Mouse (Mus musculus) limb, embryonic 12.5 days (tissue): Measurements from ENCODE around the gene B020004J07Rik. TPM values are rescaled to one million over a fixed set of nuclear protein-coding genes. Genes with fewer than 3 reads are reported as not detected.
"Not testable (repeated sequence)": the region's sequence is repeated elsewhere in the genome, so short reads cannot be mapped to it uniquely, and the experiment has no call there.

Experiments
- ATAC-seq: fragments of 200-750 bp; cut with Nextera tagmentation; 2 replicates; pipeline ENCODE4 v1.8.0; 2017; ENCODE audit warnings: low read depth, moderate TSS enrichment; ENCODE audit not compliant: insufficient number of reproducible peaks, insufficient read depth, low FRiP score, low TSS enrichment
- H3K27ac ChIP-seq: fragments of 300-500 bp; sonication (generic); 2 replicates; pipeline ENCODE4 v1.5.1; 2016; ENCODE audit warnings: mild to moderate bottlenecking, moderate library complexity
- H3K27me3 ChIP-seq: fragments of 300-500 bp; sonication (generic); 2 replicates; pipeline ENCODE4 v1.6.1; 2016; ENCODE audit warnings: mild to moderate bottlenecking, moderate library complexity
- H3K36me3 ChIP-seq: fragments of 300-500 bp; sonication (generic); 2 replicates; pipeline ENCODE4 v1.6.1; 2016; ENCODE audit warnings: mild to moderate bottlenecking, moderate library complexity
- H3K4me1 ChIP-seq: fragments of 300-500 bp; sonication (generic); replicated peaks from 2 replicates; pipeline ENCODE4 v1.6.1; 2016
- H3K4me2 ChIP-seq: fragments of 300-500 bp; sonication (generic); 2 replicates; pipeline ENCODE4 v1.6.1; 2016; ENCODE audit warnings: mild to moderate bottlenecking, moderate library complexity
- H3K4me3 ChIP-seq: fragments of 300-500 bp; sonication (generic); replicated peaks from 2 replicates; pipeline ENCODE4 v1.5.1; 2016; ENCODE audit warnings: mild to moderate bottlenecking
- H3K9ac ChIP-seq: fragments of 300-500 bp; sonication (generic); replicated peaks from 2 replicates; pipeline ENCODE4 v1.6.1; 2016; ENCODE audit warnings: mild to moderate bottlenecking, moderate library complexity
- H3K9me3 ChIP-seq: fragments of 300-500 bp; sonication (generic); 2 replicates; pipeline ENCODE4 v1.6.1; 2016; ENCODE audit warnings: mild to moderate bottlenecking, moderate library complexity
- WGBS: fragments of 180-500 bp; shearing (Covaris S2); methylation state at CpG from one replicate; pipeline ENCODE4 v1.1.7; 2016; 5-methylcytosine and 5-hydroxymethylcytosine counted together
- polyA plus RNA-seq: library from polyadenylated mRNA; unstranded; fragments of >200 nt; fragmentation: Nextera tagmentation; extraction: Ambion mirVana; gene quantifications from 2 replicates; pipeline ENCODE4 v1.2.1, GENCODE M21; 2016

The B020004J07Rik gene
- not detected in 2 replicates for polyA plus RNA-seq

GRCm38 (mm10) chr4:101843923-101844322 lies at the start of gene B020004J07Rik:
B020004J07Rik (minus strand) TSS chr4:101844023.
- H3K36me3 ChIP-seq, H3K9me3 ChIP-seq, H3K27me3 ChIP-seq, H3K9ac ChIP-seq, H3K4me2 ChIP-seq, ATAC-seq, H3K4me1 ChIP-seq, H3K27ac ChIP-seq, H3K4me3 ChIP-seq: not testable (repeated sequence)
- 87% methylated on average over 4 of the region's 4 CpGs for WGBS

- no peaks in the 10 kb centered on the region; the same call in 1 of the 2 replicates for H3K9me3 ChIP-seq
Observed at GRCm38 (mm10) chr4:101889377-101889776, 45.6 kb upstream of the B020004J07Rik start.

GRCm38 (mm10) chr4:101883641-101884040 lies 39.8 kb upstream of the B020004J07Rik start:
- Histone ChIP-seq H3K4me2 (no peak overlapping the region), H3K27me3 (no peaks in the 10 kb centered on the region), H3K27ac (no peak overlapping the region), H3K9ac (no peak overlapping the region), H3K9me3 (no peaks in the 10 kb centered on the region; the same call in 1 of the 2 replicates), H3K36me3 (no peaks in the 10 kb centered on the region), H3K4me1 (no peaks in the 10 kb centered on the region), H3K4me3 (no peak overlapping the region)
- ATAC-seq = no peak
- WGBS = 32% methylated on average over 3 of the region's 3 CpGs

More at GRCm38 (mm10) chr4:101889377-101889776, 45.6 kb upstream of the B020004J07Rik start:
- Histone ChIP-seq H3K4me2 (no peak overlapping the region), H3K4me3 (no peak overlapping the region), H3K36me3 (no peaks in the 10 kb centered on the region), H3K27ac (no peak overlapping the region), H3K9ac (no peak overlapping the region), H3K27me3 (no peaks in the 10 kb centered on the region), H3K4me1 (no peaks in the 10 kb centered on the region)
- no peak for ATAC-seq

- H3K36me3 ChIP-seq, ATAC-seq, H3K27me3 ChIP-seq, H3K9ac ChIP-seq, H3K9me3 ChIP-seq, H3K4me2 ChIP-seq, H3K27ac ChIP-seq, H3K4me3 ChIP-seq, H3K4me1 ChIP-seq: not testable (repeated sequence)
- WGBS = 83% methylated on average over 15 of the region's 15 CpGs
Observed at GRCm38 (mm10) chr4:101875687-101876086, 31.9 kb upstream of the B020004J07Rik start.

GRCm38 (mm10) chr4:101872031-101872430 lies 28.2 kb upstream of the B020004J07Rik start:
- not testable (repeated sequence) for ATAC-seq, H3K4me3 ChIP-seq, H3K27me3 ChIP-seq, H3K4me2 ChIP-seq, H3K4me1 ChIP-seq, H3K9ac ChIP-seq, H3K27ac ChIP-seq, H3K9me3 ChIP-seq, H3K36me3 ChIP-seq
- 73% methylated on average over 2 of the region's 2 CpGs for WGBS

GRCm38 (mm10) chr4:101862289-101862688 lies 18.5 kb upstream of the B020004J07Rik start:
- Histone ChIP-seq H3K4me1 (no peaks in the 10 kb centered on the region), H3K4me3 (no peak overlapping the region), H3K9ac (no peak overlapping the region), H3K4me2 (no peak overlapping the region), H3K9me3 (no peaks in the 10 kb centered on the region), H3K27me3 (no peaks in the 10 kb centered on the region), H3K27ac (no peak overlapping the region), H3K36me3 (no peaks in the 10 kb centered on the region)
- WGBS = 86% methylated on average over 6 of the region's 6 CpGs
- no peak for ATAC-seq

- Histone ChIP-seq H3K9ac (no peak overlapping the region), H3K36me3 (no peaks in the 10 kb centered on the region), H3K4me2 (no peak overlapping the region), H3K9me3 (no peaks in the 10 kb centered on the region), H3K27me3 (no peaks in the 10 kb centered on the region), H3K4me3 (no peak overlapping the region), H3K4me1 (no peaks in the 10 kb centered on the region), H3K27ac (no peak overlapping the region)
- no peak for ATAC-seq
- 39% methylated on average over 6 of the region's 6 CpGs for WGBS
Observed at GRCm38 (mm10) chr4:101860873-101861272, 17.1 kb upstream of the B020004J07Rik start.

GRCm38 (mm10) chr4:101850908-101851307 lies 7.1 kb upstream of the B020004J07Rik start:
- Histone ChIP-seq H3K36me3 (no peaks in the 10 kb centered on the region), H3K27me3 (no peaks in the 10 kb centered on the region), H3K4me3 (no peak overlapping the region), H3K9me3 (peaks cover 22% of the 10 kb centered on the region), H3K9ac (no peak overlapping the region), H3K4me1 (no peaks in the 10 kb centered on the region), H3K27ac (no peak overlapping the region), H3K4me2 (no peak overlapping the region)
- no peak for ATAC-seq
- 65% methylated on average over 2 of the region's 2 CpGs for WGBS

Other genes starting within 250 kb of the B020004J07Rik start
- 65.2 and 65.7 TPM in 2 replicates for gene Leprot, start 196.3 kb downstream of the B020004J07Rik start, polyA plus RNA-seq
- gene Lepr, start 126.6 kb downstream of the B020004J07Rik start, polyA plus RNA-seq = 3.3 and 3.9 TPM in 2 replicates
- gene C130073F10Rik, start 49.8 kb upstream of the B020004J07Rik start, polyA plus RNA-seq = not detected in 2 replicates
- gene Gm12800, start 65.1 kb upstream of the B020004J07Rik start, polyA plus RNA-seq = not detected in 2 replicates
- not detected in 2 replicates for gene Gm12794, start 96.4 kb upstream of the B020004J07Rik start, polyA plus RNA-seq
- gene Gm12790, start 137.0 kb upstream of the B020004J07Rik start, polyA plus RNA-seq = not detected in 2 replicates
- not detected in 2 replicates for gene Gm12789, start 142.6 kb upstream of the B020004J07Rik start, polyA plus RNA-seq
- gene Pde4b, start 243.5 kb upstream of the B020004J07Rik start, polyA plus RNA-seq = 8.4 and 9.1 TPM in 2 replicates